Mouse (Mus musculus) mouse trophoblast stem cell (cell line): ENCODE results near the gene 1700001P01Rik.
"Not testable (repeated sequence)": the region's sequence is repeated elsewhere in the genome, so short reads cannot be mapped to it uniquely, and the experiment has no call there.

Experiments
- in situ Hi-C, 2 experiments: fragments of 300-500 bp; cut with MseI, MboI; formaldehyde crosslinking; loops; 2 replicates in 1 of 2; 3 replicates in 1 of 2; pipeline ENCODE4 v1.15.1; 2025

Gene 1700001P01Rik

GRCm38 (mm10) chr11:97747773-97748172 lies 27.9 kb downstream of the 1700001P01Rik start:
- in situ Hi-C loops, result no loop called here

GRCm38 (mm10) chr11:97745331-97745721 lies 30.4 kb downstream of the 1700001P01Rik start:
- in situ Hi-C loops, result no loop called here

DNA sequence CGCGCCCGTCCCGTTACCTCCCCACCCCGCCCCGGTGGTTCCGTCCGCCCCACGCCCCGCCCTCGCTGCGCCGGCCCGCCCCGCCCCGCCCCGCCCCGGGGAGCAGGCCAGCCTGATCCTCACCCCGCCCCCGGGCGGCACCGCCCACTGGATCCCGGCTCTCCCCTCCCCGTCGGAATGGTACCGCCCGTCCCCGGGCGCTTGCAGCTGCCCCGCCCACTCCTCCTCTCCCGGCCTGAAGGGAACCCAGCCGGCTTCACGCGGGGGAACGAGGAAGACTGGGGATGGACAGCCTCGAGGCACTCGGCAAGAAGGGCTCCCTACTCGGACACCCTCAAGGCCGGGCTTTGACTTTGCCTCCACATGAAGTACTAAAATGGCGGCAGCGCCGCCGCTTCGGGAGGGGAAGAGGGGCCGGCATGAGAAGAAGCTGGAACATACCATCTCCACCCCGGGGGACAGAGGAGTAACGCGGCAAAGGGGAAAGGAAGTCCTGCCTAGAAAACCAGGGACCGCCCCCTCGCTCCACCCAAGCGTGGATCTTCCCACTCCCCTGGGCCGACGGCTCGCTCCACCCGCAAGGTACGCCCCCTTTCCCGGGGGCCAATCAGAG lies 30.9 kb downstream of the 1700001P01Rik start:
- in situ Hi-C loops, result no loop called here

- in situ Hi-C loops, result no loop called here
These were observed 31.5 kb downstream of the 1700001P01Rik start, which contains the start of gene Pip4k2b for GRCm38 (mm10) chr11:97744063-97744717. Gene Pip4k2b (minus strand): TSS chr11:97744704.

DNA sequence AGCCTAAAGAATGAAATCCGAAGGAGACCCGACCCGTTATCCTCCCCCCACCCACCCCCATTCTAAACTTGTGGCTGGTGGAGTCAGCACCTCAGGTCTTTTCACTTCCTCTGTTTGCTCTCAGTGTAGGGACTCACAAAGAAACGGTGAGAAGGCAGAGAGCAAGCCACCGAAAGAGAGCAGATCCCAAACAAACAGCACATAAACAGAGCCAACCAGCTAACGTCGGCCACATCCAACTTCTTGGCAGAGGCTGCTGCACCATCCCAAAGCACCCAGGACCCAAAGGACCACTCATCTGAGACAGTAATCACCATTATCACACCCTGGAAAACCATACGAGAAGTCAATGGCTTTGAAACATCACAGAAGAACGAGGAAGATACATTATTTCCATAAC lies 32.3 kb downstream of the 1700001P01Rik start:
- in situ Hi-C loops, result no loop called here

- in situ Hi-C loops, result no loop called here
These were observed 33.1 kb downstream of the 1700001P01Rik start for GRCm38 (mm10) chr11:97742591-97742990.

- in situ Hi-C loops, result no loop called here
These were observed 33.6 kb downstream of the 1700001P01Rik start for GRCm38 (mm10) chr11:97742157-97742556.

DNA sequence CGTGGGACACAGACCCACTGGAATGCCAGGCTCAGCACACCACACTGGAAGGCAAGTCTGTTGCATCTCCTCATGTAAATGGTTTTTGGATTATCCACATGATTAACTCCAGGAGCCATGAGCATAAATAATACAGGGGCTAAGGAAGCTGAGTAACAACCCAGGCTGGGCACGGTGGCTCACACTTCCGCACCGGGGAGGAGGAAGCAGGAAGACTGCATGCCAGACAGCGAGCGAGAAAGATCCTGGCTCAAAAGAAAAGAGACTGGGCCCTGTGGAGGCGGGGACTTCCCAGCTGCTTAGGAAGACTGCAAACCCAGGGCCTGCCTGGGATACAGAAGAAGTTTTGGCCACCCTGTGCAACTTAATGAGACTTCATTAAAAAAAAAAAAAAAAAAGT lies 35.5 kb downstream of the 1700001P01Rik start:
- in situ Hi-C loops, result no loop called here

- in situ Hi-C loops, result no loop called here
These were observed 36.6 kb downstream of the 1700001P01Rik start for GRCm38 (mm10) chr11:97739155-97739554.

DNA sequence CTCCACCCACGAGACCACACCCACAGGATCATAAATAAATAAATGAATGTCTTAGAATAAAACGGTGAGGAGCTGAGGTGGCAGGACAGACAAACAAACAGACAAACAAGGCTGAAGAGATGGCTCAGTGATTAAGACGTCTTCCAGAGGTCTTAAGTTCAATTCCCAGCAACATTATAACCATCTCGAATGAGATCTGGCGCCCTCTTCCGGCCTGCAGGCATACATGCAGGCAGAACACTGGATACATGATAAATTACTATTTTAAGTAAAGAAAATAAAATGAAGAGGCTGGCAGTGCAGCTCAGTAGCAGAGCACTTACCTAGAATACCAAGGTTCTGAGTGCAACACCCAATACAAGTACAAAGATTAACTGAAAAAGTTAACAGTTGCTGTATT lies 37.0 kb downstream of the 1700001P01Rik start:
- in situ Hi-C loops, result no loop called here

GRCm38 (mm10) chr11:97737600-97737999 lies 38.1 kb downstream of the 1700001P01Rik start:
- in situ Hi-C loops, result no loop called here

- in situ Hi-C loops, result no loop called here
These were observed 39.1 kb downstream of the 1700001P01Rik start for GRCm38 (mm10) chr11:97736645-97737044.

- in situ Hi-C loops, result not testable (repeated sequence)
These were observed 40.9 kb downstream of the 1700001P01Rik start for GRCm38 (mm10) chr11:97734810-97735209.

GRCm38 (mm10) chr11:97733689-97734088 lies 42.0 kb downstream of the 1700001P01Rik start:
- in situ Hi-C loops, result no loop called here

DNA sequence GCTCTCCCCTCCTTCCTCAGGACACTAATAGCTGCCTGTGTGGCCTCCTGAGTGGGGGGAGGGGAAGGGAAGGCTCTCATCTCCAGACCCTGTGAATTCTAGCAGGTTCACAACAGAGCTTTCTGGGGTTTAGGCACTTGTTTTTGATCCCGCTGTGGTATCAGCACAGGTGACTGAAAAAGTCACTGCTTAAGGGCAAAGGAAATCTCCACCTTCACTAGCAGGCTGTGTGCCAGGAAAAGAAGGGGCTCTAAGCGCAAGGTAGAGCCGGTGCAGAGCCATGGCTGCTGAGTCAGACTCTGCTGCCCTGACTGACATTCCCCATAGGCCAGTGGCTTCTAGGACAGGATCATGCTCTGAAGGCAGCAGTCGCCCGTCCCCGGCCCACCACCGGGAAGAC lies 47.0 kb downstream of the 1700001P01Rik start:
- in situ Hi-C loops, result no loop called here

DNA sequence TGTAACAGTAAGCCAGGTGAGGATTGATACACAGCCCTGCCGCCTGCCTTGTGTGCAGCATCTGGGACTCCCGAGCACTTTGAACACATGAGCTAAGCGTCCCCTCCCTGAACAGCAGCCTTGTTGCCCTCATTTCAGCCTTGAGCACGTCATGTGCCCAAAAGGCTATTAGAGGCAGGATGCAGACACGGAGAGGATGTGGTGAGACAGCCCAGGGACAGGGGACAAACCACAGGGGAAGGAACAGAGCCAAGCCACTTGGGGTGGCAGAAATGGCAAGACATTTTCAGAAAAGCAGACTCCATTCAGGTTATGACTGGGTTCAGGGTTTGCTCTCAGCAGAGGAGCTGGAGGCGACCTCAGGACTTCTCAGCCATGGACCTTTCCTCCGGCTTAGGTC lies 47.4 kb downstream of the 1700001P01Rik start:
- in situ Hi-C loops, result no loop called here

- in situ Hi-C loops, result no loop called here
These were observed 52.0 kb downstream of the 1700001P01Rik start for GRCm38 (mm10) chr11:97723709-97724108.
